Mouse (Mus musculus) embryo, embryonic 9.5 days (tissue): ENCODE measurements around the gene Carnmt1.

Source experiments
- DNase-seq: peaks from one replicate; pipeline ENCODE4 v3.0.0-alpha.2; 2017; ENCODE audit errors: extremely low spot score

The Carnmt1 gene

GRCm38 (mm10) chr19:18670608-18671007 lies at the start of gene Carnmt1:
Gene Carnmt1 (plus strand): TSS chr19:18670764.
- DNase-seq: peak; percentile 99

GRCm38 (mm10) chr19:18623894-18624293 lies 46.7 kb upstream of the Carnmt1 start:
- DNase-seq: no peak

- DNase-seq: no peak
These were observed 41.0 kb upstream of the Carnmt1 start for GRCm38 (mm10) chr19:18629589-18629988.

GRCm38 (mm10) chr19:18630221-18631119 lies 40.1 kb upstream of the Carnmt1 start:
- DNase-seq: peak; percentile 15

GRCm38 (mm10) chr19:18631161-18631643 lies 39.4 kb upstream of the Carnmt1 start:
- DNase-seq: no peak

- peak; percentile 95 for DNase-seq
These were observed 38.8 kb upstream of the Carnmt1 start, which contains the start of the genes Ostf1 and Nmrk1 for GRCm38 (mm10) chr19:18631644-18632219. Gene Ostf1 (minus strand): TSS chr19:18631823. Gene Nmrk1 (plus strand): TSS chr19:18631950.

GRCm38 (mm10) chr19:18632231-18633185 lies 38.1 kb upstream of the Carnmt1 start:
- no peak for DNase-seq

- no peak for DNase-seq
These were observed 32.6 kb upstream of the Carnmt1 start for GRCm38 (mm10) chr19:18637954-18638353.

GRCm38 (mm10) chr19:18638949-18639348 lies 31.6 kb upstream of the Carnmt1 start:
- DNase-seq: no peak

GRCm38 (mm10) chr19:18639552-18639951 lies 31.0 kb upstream of the Carnmt1 start:
- no peak for DNase-seq

- no peak for DNase-seq
These were observed 29.6 kb upstream of the Carnmt1 start for GRCm38 (mm10) chr19:18641001-18641400.

- no peak for DNase-seq
These were observed 27.2 kb upstream of the Carnmt1 start for GRCm38 (mm10) chr19:18643411-18643810.

- DNase-seq: no peak
These were observed 26.5 kb upstream of the Carnmt1 start for GRCm38 (mm10) chr19:18644084-18644483.

- no peak for DNase-seq
These were observed 24.2 kb upstream of the Carnmt1 start for GRCm38 (mm10) chr19:18646397-18646796.

GRCm38 (mm10) chr19:18646853-18647420 lies 23.6 kb upstream of the Carnmt1 start:
- DNase-seq: no peak

- DNase-seq: no peak
These were observed 22.6 kb upstream of the Carnmt1 start for GRCm38 (mm10) chr19:18647775-18648557.

GRCm38 (mm10) chr19:18648558-18648945 lies 22.0 kb upstream of the Carnmt1 start:
- no peak for DNase-seq

- no peak for DNase-seq
These were observed 20.6 kb upstream of the Carnmt1 start for GRCm38 (mm10) chr19:18649955-18650354.

- no peak for DNase-seq
These were observed 20.1 kb upstream of the Carnmt1 start for GRCm38 (mm10) chr19:18650473-18650872.

GRCm38 (mm10) chr19:18652592-18652991 lies 18.0 kb upstream of the Carnmt1 start:
- no peak for DNase-seq

GRCm38 (mm10) chr19:18653058-18653457 lies 17.5 kb upstream of the Carnmt1 start:
- DNase-seq: no peak
